Mouse (Mus musculus) activated CD4-positive, CD25-positive, alpha-beta regulatory T cell, adult 4 months (primary cell): ENCODE data around the gene Gstt2. TPM values are rescaled to one million over a fixed set of nuclear protein-coding genes. Genes with fewer than 3 reads are reported as not detected.
"Not testable (repeated sequence)": the region's sequence is repeated elsewhere in the genome, so short reads cannot be mapped to it uniquely, and the experiment has no call there.

Source experiments
- ATAC-seq: one replicate; pipeline ENCODE4 v1.8.0; 2017
- polyA plus RNA-seq, 2 experiments: library from polyadenylated mRNA; unstranded; fragments of 100-300 nt; shearing (Covaris generic); gene quantifications; one replicate each; pipeline ENCODE4 v1.2.1; 2017

Gstt2 gene
- polyA plus RNA-seq, 2 experiments from 2014 or later, result 58.5 to 64.1 TPM

GRCm38 (mm10) chr10:75855416-75855981 lies 18.3 kb upstream of the Gstt2 start:
- ATAC-seq, result no peak

GRCm38 (mm10) chr10:75854791-75855190 lies 17.6 kb upstream of the Gstt2 start:
- no peak for ATAC-seq

- ATAC-seq, result no peak
Measured at GRCm38 (mm10) chr10:75854096-75854495, 16.9 kb upstream of the Gstt2 start.

- ATAC-seq, result peak; percentile 80
Measured at GRCm38 (mm10) chr10:75853452-75853851, 16.2 kb upstream of the Gstt2 start.

- ATAC-seq, result no peak
Measured at GRCm38 (mm10) chr10:75852539-75853125, 15.4 kb upstream of the Gstt2 start.

GRCm38 (mm10) chr10:75851681-75852080 lies 14.5 kb upstream of the Gstt2 start:
- ATAC-seq, result no peak

- ATAC-seq, result no peak
Measured at GRCm38 (mm10) chr10:75851076-75851475, 13.9 kb upstream of the Gstt2 start.

- ATAC-seq, result no peak
Measured at GRCm38 (mm10) chr10:75848382-75848781, 11.2 kb upstream of the Gstt2 start.

- ATAC-seq, result no peak
Measured at GRCm38 (mm10) chr10:75845306-75845930, 8.2 kb upstream of the Gstt2 start.

GRCm38 (mm10) chr10:75844800-75845199 lies 7.6 kb upstream of the Gstt2 start:
- ATAC-seq, result no peak

GRCm38 (mm10) chr10:75843898-75844297 lies 6.7 kb upstream of the Gstt2 start:
- not testable (repeated sequence) for ATAC-seq

- peak; percentile 51 for ATAC-seq
Measured at GRCm38 (mm10) chr10:75839092-75839491, 1.9 kb upstream of the Gstt2 start.

GRCm38 (mm10) chr10:75835761-75836531 lies 1.3 kb downstream of the Gstt2 start:
- ATAC-seq, result peak; percentile 38

- peak; percentile 47 for ATAC-seq
Measured at GRCm38 (mm10) chr10:75835307-75835706, 1.9 kb downstream of the Gstt2 start.

- ATAC-seq, result no peak
Measured at GRCm38 (mm10) chr10:75834721-75835120, 2.5 kb downstream of the Gstt2 start.

- no peak for ATAC-seq
Measured at GRCm38 (mm10) chr10:75834250-75834649, 3.0 kb downstream of the Gstt2 start.

- no peak for ATAC-seq
Measured at GRCm38 (mm10) chr10:75833456-75834080, 3.7 kb downstream of the Gstt2 start.

- ATAC-seq, result no peak
Measured at GRCm38 (mm10) chr10:75832272-75832895, 4.8 kb downstream of the Gstt2 start.

- no peak for ATAC-seq
Measured at GRCm38 (mm10) chr10:75830275-75830670, 7.0 kb downstream of the Gstt2 start.

- ATAC-seq, result no peak
Measured at GRCm38 (mm10) chr10:75829529-75830274, 7.5 kb downstream of the Gstt2 start.

GRCm38 (mm10) chr10:75828500-75828931 lies 8.7 kb downstream of the Gstt2 start:
- ATAC-seq, result no peak
